ENCODE assay signal across 8 mouse cellular contexts in the genomic region with DNA sequence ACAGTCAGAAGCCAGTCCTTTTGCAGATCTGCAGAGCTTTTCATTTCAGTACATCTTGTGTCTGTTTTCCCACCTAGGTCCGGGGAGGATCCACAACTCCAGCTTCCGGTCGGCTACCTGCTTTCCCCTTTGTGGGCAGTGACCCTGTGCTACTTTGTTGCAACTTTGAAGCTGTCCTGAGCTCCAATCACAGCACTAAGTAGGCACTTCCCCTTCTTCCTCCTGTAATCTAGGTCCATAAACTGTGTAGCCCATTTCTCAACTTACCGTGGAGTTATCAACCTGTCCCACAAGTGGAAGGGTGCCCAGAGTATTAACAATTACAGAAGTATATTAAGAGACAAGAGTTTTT. TPM values are rescaled to one million over a fixed set of nuclear protein-coding genes. Genes with fewer than 3 reads are reported as not detected.
DNase-seq lines count a peak whose midpoint lies in the region; ATAC-seq lines count a peak whose summit lies in the region.

No protein-coding gene starts in this region.

- peak overlapping the region; percentile 86 for H3K9ac ChIP-seq in forebrain, embryonic 15.5 days (replicated peaks)
- H3K9ac ChIP-seq in liver, embryonic 16.5 days (ENCODE audit: low read depth, low read length): no peak overlapping the region

- no peaks in the 10 kb centered on the region for H3K27me3 ChIP-seq in erythroblast, embryonic 14.5 days (ENCODE audit: control insufficient read depth)
- H3K27me3 ChIP-seq in forebrain, embryonic 15.5 days: no peaks in the 10 kb centered on the region
- no peaks in the 10 kb centered on the region for H3K27me3 ChIP-seq in liver, embryonic 16.5 days (ENCODE audit: control insufficient read depth, insufficient read depth, low read depth, low read length)

- peak overlapping the region; percentile 64 for H3K4me3 ChIP-seq in erythroblast, embryonic 14.5 days (replicated peaks)
- H3K4me3 ChIP-seq in forebrain, embryonic 15.5 days: peak overlapping the region; percentile 71
- H3K4me3 ChIP-seq in liver, embryonic 16.5 days (ENCODE audit: low read depth, low read length): peak overlapping the region; percentile 51

- peaks cover 4% of the 10 kb centered on the region for H3K4me1 ChIP-seq in erythroblast, embryonic 14.5 days (ENCODE audit: control insufficient read depth)
- no peaks in the 10 kb centered on the region for H3K4me1 ChIP-seq in forebrain, embryonic 15.5 days
- no peaks in the 10 kb centered on the region for H3K4me1 ChIP-seq in liver, embryonic 16.5 days (ENCODE audit: control insufficient read depth, low read depth, low read length)

- no peak for ATAC-seq in erythroblast, adult 5-6 weeks (replicated peaks; ENCODE audit: low FRiP score, poor library complexity, severe bottlenecking)
- peak; percentile 62; the same call in 1 of the 2 replicates for ATAC-seq in forebrain, embryonic 15.5 days (replicated peaks)
- ATAC-seq in liver, embryonic 16.5 days (ENCODE audit: low read depth): peak; percentile 32

- H3K4me2 ChIP-seq in forebrain, embryonic 15.5 days (replicated peaks): peak overlapping the region; percentile 43
- peak overlapping the region; percentile 37 for H3K4me2 ChIP-seq in liver, embryonic 16.5 days (ENCODE audit: low read depth, low read length)

- DNase-seq in 3134 (ENCODE audit: extremely low read depth, insufficient read length, low spot score): peak; percentile 66
- no peak for DNase-seq in retina, embryonic 14.5 days (ENCODE audit: low spot score)
- no peak for DNase-seq in urinary bladder, postnatal 4 days (ENCODE audit: low spot score in 2 of 2)
- DNase-seq in layer of hippocampus, adult 11-12 months (ENCODE audit: low spot score): no peak

- peak overlapping the region; percentile 91; the same call in 1 of the 2 replicates for H3K27ac ChIP-seq in forebrain, embryonic 15.5 days (replicated peaks)
- no peak overlapping the region for H3K27ac ChIP-seq in liver, embryonic 16.5 days (ENCODE audit: low read length)

- no peaks in the 10 kb centered on the region for H3K36me3 ChIP-seq in erythroblast, embryonic 14.5 days (ENCODE audit: control insufficient read depth)
- H3K36me3 ChIP-seq in forebrain, embryonic 15.5 days: 0 out of 2 replicates have a peak, but pooled peaks cover 2% of the 10 kb centered on the region
- H3K36me3 ChIP-seq in liver, embryonic 16.5 days (ENCODE audit: control insufficient read depth, insufficient read depth): no peaks in the 10 kb centered on the region

- WGBS in forebrain, embryonic 15.5 days: 13% methylated on average over 4 of the region's 4 CpGs
- WGBS in liver, embryonic 16.5 days (ENCODE audit: insufficient replicate concordance): 3% methylated on average over 4 of the region's 4 CpGs

- no peaks in the 10 kb centered on the region for H3K9me3 ChIP-seq in erythroblast, embryonic 14.5 days (ENCODE audit: control insufficient read depth, low read length)
- no peaks in the 10 kb centered on the region for H3K9me3 ChIP-seq in forebrain, embryonic 15.5 days
- H3K9me3 ChIP-seq in liver, embryonic 16.5 days (replicated peaks; ENCODE audit: control insufficient read depth, low read length): no peaks in the 10 kb centered on the region

RNA-seq across cellular contexts. Expression of a gene that starts 0.3 kb away (rescaled TPM):
- polyA plus RNA-seq in erythroblast, embryonic 14.5 days (2012): not detected in 2 replicates
- total RNA-seq in erythroblast, adult 5-6 weeks (2015; ENCODE audit: low replicate concordance): not detected in 2 replicates
- total RNA-seq in erythroblast, adult 5-6 weeks (2017; ENCODE audit: low replicate concordance): not detected in 2 replicates
- 13.6 and 16.5 TPM in 2 replicates for polyA plus RNA-seq in forebrain, embryonic 15.5 days (2015; fragmentation: Nextera tagmentation; extraction: Ambion mirVana)
- 0.59 and 1.1 TPM in 2 replicates for polyA plus RNA-seq in liver, embryonic 16.5 days (2015; fragmentation: Nextera tagmentation; extraction: Ambion mirVana)

RNA-seq across cellular contexts. Expression of a gene that starts 39.4 kb away (rescaled TPM):
- polyA plus RNA-seq in erythroblast, embryonic 14.5 days (2012): not detected in 2 replicates
- not detected in 2 replicates for total RNA-seq in erythroblast, adult 5-6 weeks (2015; ENCODE audit: low replicate concordance)
- 12.0 TPM in 1 of 2 replicates, not detected in the other for total RNA-seq in erythroblast, adult 5-6 weeks (2017; ENCODE audit: low replicate concordance)
- 0.76 and 1.9 TPM in 2 replicates for polyA plus RNA-seq in forebrain, embryonic 15.5 days (2015; fragmentation: Nextera tagmentation; extraction: Ambion mirVana)
- 0.53 TPM in 1 of 2 replicates, not detected in the other for polyA plus RNA-seq in liver, embryonic 16.5 days (2015; fragmentation: Nextera tagmentation; extraction: Ambion mirVana)
